In the genomic region with DNA sequence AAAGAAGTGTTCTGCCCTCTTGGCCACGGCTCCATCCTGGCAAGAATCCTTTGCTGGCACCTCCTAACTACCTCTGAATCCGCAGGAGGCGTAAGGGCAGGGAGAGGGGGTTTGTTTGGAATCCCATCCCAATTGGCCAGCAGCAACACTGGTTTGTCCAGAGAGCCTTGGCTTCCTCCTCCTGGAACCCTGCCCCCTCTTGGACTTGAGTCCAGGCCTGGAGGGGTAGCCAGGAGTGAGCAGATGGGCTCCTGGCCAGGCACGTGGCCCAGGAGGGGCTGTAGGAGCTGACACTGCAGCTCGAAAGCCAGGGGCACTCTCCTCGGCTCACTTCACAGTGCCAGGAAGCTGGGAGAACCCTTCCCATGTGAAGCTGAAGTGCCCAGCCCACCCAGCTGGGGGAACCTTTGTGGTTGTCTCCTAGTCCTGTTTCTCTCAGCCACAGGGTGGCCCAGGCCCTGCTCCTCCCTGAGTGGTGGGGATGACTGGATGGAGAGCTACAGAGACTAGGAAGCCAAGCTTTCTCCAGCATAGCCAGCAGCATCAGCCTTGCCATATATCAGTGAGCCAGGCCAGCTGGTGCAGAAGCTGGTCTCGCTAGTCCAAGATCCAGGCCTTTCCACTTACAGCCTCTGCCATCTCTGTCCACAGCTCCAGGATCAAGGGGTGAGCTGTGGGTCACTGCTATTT, we compare ENCODE assay signal across 8 mouse cellular contexts.
A peak's percentile ranks its signal among the peaks of the same experiment; 100 is the strongest.
DNase-seq lines count a peak whose midpoint lies in the region; ATAC-seq and TF ChIP-seq lines count a peak whose summit lies in the region.

No protein-coding gene starts in this region.

- TF ChIP-seq CTCF in cerebellum, adult 2 months (IDR thresholded peaks at IDR 0.05; ENCODE audit: borderline replicate concordance, insufficient read depth, low read depth, low read length) = no peak

- ATAC-seq in hindbrain, embryonic 16.5 days = peak; percentile 95

- TF ChIP-seq POLR2A in cerebellum, adult 2 months (IDR thresholded peaks at IDR 0.05; ENCODE audit: borderline replicate concordance, insufficient read depth, low read length) = no peak

- no peaks in the 10 kb centered on the region for H3K27me3 ChIP-seq in hindbrain, embryonic 16.5 days (replicated peaks; ENCODE audit: control insufficient read depth, insufficient read depth, low read length)
- H3K27me3 ChIP-seq in hindbrain, embryonic 10.5 days (ENCODE audit: insufficient read depth, poor library complexity, severe bottlenecking) = no peaks in the 10 kb centered on the region; the same call in 1 of the 2 replicates
- H3K27me3 ChIP-seq in cerebellum, adult 2 months (ENCODE audit: control insufficient read depth, insufficient read depth, low read length) = no peaks in the 10 kb centered on the region

- H3K9ac ChIP-seq in hindbrain, embryonic 16.5 days (ENCODE audit: low read depth, low read length) = no peak overlapping the region

- WGBS in hindbrain, embryonic 16.5 days = 56% methylated on average over 6 of the region's 7 CpGs
- 72% methylated on average over 7 of the region's 7 CpGs for WGBS in hindbrain, embryonic 10.5 days
- WGBS in cerebellum, adult 2 months = 25% methylated on average over 7 of the region's 7 CpGs

- no peak for DNase-seq in hindbrain, embryonic 10.5 days (ENCODE audit: low spot score)
- DNase-seq in cerebellum, adult 2 months = peak; percentile 68 to 78
- DNase-seq in gastrocnemius, postnatal 36 days = peak; percentile 69 to 82
- peak; percentile 49 to 70 for DNase-seq in kidney, postnatal 4 days
- DNase-seq in lung, postnatal 14 days = peak; percentile 66
- DNase-seq in urinary bladder, postnatal 4 days (ENCODE audit: low spot score in 2 of 2) = peak; percentile 68 to 71
- no peak for DNase-seq in T-cell, adult 2 months (ENCODE audit: low spot score)

- no peaks in the 10 kb centered on the region for H3K36me3 ChIP-seq in hindbrain, embryonic 16.5 days (ENCODE audit: control insufficient read depth, insufficient read depth, low read length)
- H3K36me3 ChIP-seq in hindbrain, embryonic 10.5 days = no peaks in the 10 kb centered on the region

- no peaks in the 10 kb centered on the region for H3K4me1 ChIP-seq in hindbrain, embryonic 16.5 days (ENCODE audit: control insufficient read depth, insufficient read depth, low read depth, low read length)
- 0 out of 2 replicates have a peak, but pooled peaks cover 8% of the 10 kb centered on the region for H3K4me1 ChIP-seq in hindbrain, embryonic 10.5 days (replicated peaks)
- H3K4me1 ChIP-seq in cerebellum, adult 2 months (ENCODE audit: control insufficient read depth, insufficient read depth, low read length) = peaks cover 16% of the 10 kb centered on the region

- no peak overlapping the region for H3K27ac ChIP-seq in hindbrain, embryonic 16.5 days (ENCODE audit: low read depth, low read length)
- H3K27ac ChIP-seq in hindbrain, embryonic 10.5 days = no peak overlapping the region
- H3K27ac ChIP-seq in cerebellum, adult 2 months (ENCODE audit: insufficient read depth, low read length) = no peak overlapping the region

- intact Hi-C loops in gastrocnemius, postnatal 36 days (cut with DNase I) = no loop called here

- no peak overlapping the region for H3K4me3 ChIP-seq in hindbrain, embryonic 16.5 days (ENCODE audit: low read length)
- H3K4me3 ChIP-seq in hindbrain, embryonic 10.5 days = no peak overlapping the region
- no peak overlapping the region for H3K4me3 ChIP-seq in cerebellum, adult 2 months (replicated peaks; ENCODE audit: insufficient read depth, low read depth, low read length)

- no peak overlapping the region for H3K4me2 ChIP-seq in hindbrain, embryonic 16.5 days (ENCODE audit: low read length)

- H3K9me3 ChIP-seq in hindbrain, embryonic 16.5 days (ENCODE audit: control insufficient read depth, low read length) = 0 out of 2 replicates have a peak, but pooled peaks cover 2% of the 10 kb centered on the region
- H3K9me3 ChIP-seq in hindbrain, embryonic 10.5 days = no peaks in the 10 kb centered on the region

Comparison
In these comparisons a context has a peak if more than half of its experiments do, and no peak if none do; other contexts are left out.
1. DNase-seq: peak in cerebellum, adult 2 months (2 of 2), gastrocnemius, postnatal 36 days (2 of 2), kidney, postnatal 4 days (2 of 2), lung, postnatal 14 days (single experiment) and urinary bladder, postnatal 4 days (2 of 2); none in hindbrain, embryonic 10.5 days (single experiment) and T-cell, adult 2 months (single experiment).